Mouse (Mus musculus): ENCODE results near the gene Vmn1r70.

GRCm38 (mm10) chr7:10613559-10613958, 17.8 kb upstream of the Vmn1r70 start, which contains the start of gene Vmn1r69:
- no peak for TF ChIP-seq CTCF (IDR thresholded peaks at IDR 0.05; ENCODE audit: control insufficient read depth, insufficient read depth, insufficient read length)
- no peak for TF ChIP-seq CEBPB (IDR thresholded peaks at IDR 0.05; ENCODE audit: low read depth)
